Comparison of ENCODE assay signal across 8 mouse cellular contexts in the genomic region with DNA sequence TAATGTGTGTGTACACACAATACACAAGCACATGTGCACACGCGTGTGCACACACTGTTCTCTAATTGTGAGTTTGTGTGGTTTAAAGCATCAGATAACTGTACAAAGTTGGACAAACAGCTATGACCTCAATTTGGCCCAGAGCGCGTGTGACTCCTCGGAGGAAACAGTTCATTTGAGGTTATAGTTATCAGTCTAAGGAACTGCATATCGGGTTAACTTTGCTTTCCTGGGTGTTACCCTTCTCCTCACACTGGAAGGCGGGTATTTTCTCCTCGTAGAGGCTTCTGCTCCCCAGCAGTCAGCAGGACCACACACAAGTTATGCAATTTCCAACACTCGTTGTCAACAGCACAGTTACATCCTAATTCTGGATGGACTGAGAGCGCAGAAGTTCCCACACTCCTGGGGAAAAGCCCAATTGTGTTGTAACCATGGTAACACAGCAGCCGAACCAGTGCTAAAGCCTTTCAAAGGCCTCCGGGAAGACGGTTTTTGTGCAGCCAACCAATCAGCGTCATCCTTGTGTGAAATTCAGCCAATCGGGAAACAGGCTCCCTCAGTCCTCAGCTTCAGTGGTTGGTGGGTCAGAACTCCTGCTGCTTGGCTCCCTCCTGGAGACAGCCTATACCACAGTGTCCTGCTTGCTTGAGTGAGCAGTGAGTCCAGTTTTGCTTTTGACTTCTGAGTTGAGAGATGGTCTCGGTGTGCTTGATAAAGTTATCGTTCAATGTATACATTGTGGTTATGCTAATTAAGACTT.
DNase-seq lines count a peak whose midpoint lies in the region; ATAC-seq and TF ChIP-seq lines count a peak whose summit lies in the region.

No protein-coding gene starts in this region.

- peak; percentile 94 for ATAC-seq in erythroblast, adult 5-6 weeks (replicated peaks; ENCODE audit: low FRiP score, poor library complexity, severe bottlenecking)
- ATAC-seq in heart, postnatal 0 days (ENCODE audit: insufficient read depth, low read depth): peak; percentile 55
- ATAC-seq in liver, postnatal 0 days: peak; percentile 40
- ATAC-seq in neural tube, embryonic 13.5 days (ENCODE audit: low read depth): peak; percentile 98

- DNase-seq in CD4-positive helper T cell, adult 2 months (ENCODE audit: low read depth, low spot score): peak; percentile 26
- DNase-seq in ZHBTc4 (ENCODE audit: low read depth, low spot score): peak; percentile 95
- peak; percentile 47 for DNase-seq in heart, postnatal 0 days (ENCODE audit: low spot score)
- peak; percentile 78 for DNase-seq in layer of hippocampus, adult 11-12 months (ENCODE audit: low spot score)
- no peak for DNase-seq in liver, postnatal 0 days
- DNase-seq in thymus, postnatal 25 days: peak; percentile 64

- no peak overlapping the region for H3K9ac ChIP-seq in heart, postnatal 0 days (replicated peaks; ENCODE audit: low read depth, low read length)
- no peak overlapping the region for H3K9ac ChIP-seq in liver, postnatal 0 days (replicated peaks)
- H3K9ac ChIP-seq in neural tube, embryonic 13.5 days: no peak overlapping the region

- no peak for TF ChIP-seq EP300 in heart, postnatal 0 days (IDR thresholded peaks at IDR 0.05; ENCODE audit: low read depth)
- no peak for TF ChIP-seq EP300 in liver, postnatal 0 days (IDR thresholded peaks at IDR 0.05; ENCODE audit: low read depth)

- no peaks in the 10 kb centered on the region for H3K4me1 ChIP-seq in heart, postnatal 0 days (ENCODE audit: control insufficient read depth, insufficient read depth)
- H3K4me1 ChIP-seq in liver, postnatal 0 days (ENCODE audit: insufficient read depth): 0 out of 2 replicates have a peak, but pooled peaks cover 2% of the 10 kb centered on the region
- H3K4me1 ChIP-seq in neural tube, embryonic 13.5 days (replicated peaks): peaks cover 15% of the 10 kb centered on the region

- no peaks in the 10 kb centered on the region for H3K9me3 ChIP-seq in heart, postnatal 0 days (replicated peaks; ENCODE audit: control insufficient read depth, low read length)
- H3K9me3 ChIP-seq in liver, postnatal 0 days (ENCODE audit: low read length): no peaks in the 10 kb centered on the region
- H3K9me3 ChIP-seq in neural tube, embryonic 13.5 days: no peaks in the 10 kb centered on the region

- no peaks in the 10 kb centered on the region for H3K36me3 ChIP-seq in heart, postnatal 0 days (replicated peaks; ENCODE audit: control insufficient read depth, insufficient read depth, low read length)
- no peaks in the 10 kb centered on the region for H3K36me3 ChIP-seq in liver, postnatal 0 days (replicated peaks; ENCODE audit: insufficient read depth, low read length)
- H3K36me3 ChIP-seq in neural tube, embryonic 13.5 days: no peaks in the 10 kb centered on the region

- 57% methylated on average over 17 of the region's 17 CpGs for WGBS in heart, postnatal 0 days
- 38% methylated on average over 17 of the region's 17 CpGs for WGBS in liver, postnatal 0 days (ENCODE audit: insufficient replicate concordance)
- 27% methylated on average over 17 of the region's 17 CpGs for WGBS in neural tube, embryonic 13.5 days

- H3K4me3 ChIP-seq in heart, postnatal 0 days (ENCODE audit: low read depth, low read length): no peak overlapping the region
- no peak overlapping the region for H3K4me3 ChIP-seq in liver, postnatal 0 days (ENCODE audit: low read depth, low read length)
- H3K4me3 ChIP-seq in neural tube, embryonic 13.5 days: peak overlapping the region; percentile 17; the same call in 1 of the 2 replicates

- no peak overlapping the region for H3K27ac ChIP-seq in heart, postnatal 0 days (ENCODE audit: low read depth)
- H3K27ac ChIP-seq in liver, postnatal 0 days (ENCODE audit: low read depth): no peak overlapping the region
- H3K27ac ChIP-seq in neural tube, embryonic 13.5 days (replicated peaks): no peak overlapping the region

- H3K4me2 ChIP-seq in heart, postnatal 0 days (ENCODE audit: low read depth, low read length): no peak overlapping the region
- H3K4me2 ChIP-seq in liver, postnatal 0 days (ENCODE audit: low read depth, low read length): no peak overlapping the region
- H3K4me2 ChIP-seq in neural tube, embryonic 13.5 days: peak overlapping the region; percentile 45

- no peaks in the 10 kb centered on the region for H3K27me3 ChIP-seq in heart, postnatal 0 days (ENCODE audit: control insufficient read depth, insufficient read depth, low read length)
- no peaks in the 10 kb centered on the region for H3K27me3 ChIP-seq in liver, postnatal 0 days (ENCODE audit: insufficient read depth, low read length)
- H3K27me3 ChIP-seq in neural tube, embryonic 13.5 days: no peaks in the 10 kb centered on the region

- no peak for TF ChIP-seq CTCF in heart, postnatal 0 days (IDR thresholded peaks at IDR 0.05; ENCODE audit: low read depth)
- no peak for TF ChIP-seq CTCF in liver, postnatal 0 days (IDR thresholded peaks at IDR 0.05; ENCODE audit: low read depth)

Comparison
In these comparisons a context has a peak if more than half of its experiments do, and no peak if none do; other contexts are left out.
1. ATAC-seq: peak in every context shown above with its lines; median percentile 98 in neural tube, embryonic 13.5 days; 94 in erythroblast, adult 5-6 weeks; 55 in heart, postnatal 0 days; 40 in liver, postnatal 0 days.